Mouse (Mus musculus): Measurements from ENCODE around the gene Ccl7. TPM values are rescaled to one million over a fixed set of nuclear protein-coding genes. Genes with fewer than 3 reads are reported as not detected.

Gene Ccl7
- polyA plus RNA-seq, 1 experiment from 2014 or later: not detected

DNA sequence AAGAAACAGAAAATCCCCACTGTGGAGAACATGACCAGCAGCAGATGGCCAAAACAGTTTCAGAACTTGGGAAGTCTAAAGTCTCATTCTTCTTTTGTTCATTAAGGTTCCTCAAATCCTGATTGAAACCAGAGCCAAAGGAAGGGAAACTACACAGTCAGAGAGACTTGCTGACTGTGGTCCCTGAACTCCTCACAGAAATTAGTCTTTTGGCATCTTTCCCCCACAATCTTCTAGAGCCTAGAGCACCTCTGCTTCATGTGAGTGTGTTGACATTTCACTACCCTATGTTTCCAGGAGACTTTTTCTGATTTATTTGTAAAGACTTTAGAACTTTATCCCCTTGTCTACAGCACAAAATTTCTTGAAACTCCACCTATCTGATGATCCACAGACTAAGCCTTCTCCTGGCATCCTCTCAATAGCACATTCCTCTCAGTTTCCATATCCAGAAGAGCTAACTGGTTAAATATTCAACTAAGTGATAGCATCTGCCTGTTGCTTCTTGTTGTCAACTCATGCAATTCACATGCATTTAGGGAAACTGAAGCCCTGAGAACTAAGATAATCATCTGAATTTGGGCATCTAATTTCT lies 32.7 kb downstream of the Ccl7 start:
- H3K36me3 ChIP-seq: no peaks in the 10 kb centered on the region
- no peaks in the 10 kb centered on the region for H3K9me3 ChIP-seq (replicated peaks)
- no peaks in the 10 kb centered on the region for H3K27me3 ChIP-seq (ENCODE audit: low read depth, poor library complexity, severe bottlenecking)
- H3K27ac ChIP-seq: no peak overlapping the region
- H3K4me1 ChIP-seq: no peaks in the 10 kb centered on the region
- no peak for DNase-seq (ENCODE audit: low spot score)
- H3K4me3 ChIP-seq: no peak overlapping the region

DNA sequence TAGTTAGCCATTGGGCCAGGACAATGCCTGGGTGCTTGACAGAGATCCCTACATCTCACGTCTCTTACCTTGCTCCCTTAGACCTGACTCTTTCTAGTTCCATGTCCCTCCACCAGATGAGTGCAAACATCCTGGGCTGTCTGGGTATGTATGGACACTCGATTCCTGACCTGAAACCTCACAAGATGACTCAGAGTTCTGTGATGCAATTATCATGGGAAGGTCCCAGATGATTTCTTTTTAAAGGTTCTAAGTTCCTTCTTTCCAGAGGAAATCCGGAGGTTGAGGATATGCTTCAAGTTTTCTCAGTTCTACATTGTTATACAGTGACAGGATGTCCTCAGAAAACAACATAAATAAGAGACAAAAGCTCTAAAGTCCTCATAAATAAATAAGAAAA lies 35.4 kb downstream of the Ccl7 start:
- no peaks in the 10 kb centered on the region for H3K9me3 ChIP-seq (replicated peaks)
- no peak overlapping the region for H3K4me3 ChIP-seq
- DNase-seq (ENCODE audit: low spot score): no peak
- H3K27ac ChIP-seq: no peak overlapping the region
- H3K36me3 ChIP-seq: no peaks in the 10 kb centered on the region
- H3K4me1 ChIP-seq: no peaks in the 10 kb centered on the region
- no peaks in the 10 kb centered on the region for H3K27me3 ChIP-seq (ENCODE audit: low read depth, poor library complexity, severe bottlenecking)
- WGBS: 90% methylated on average over 3 of the region's 3 CpGs

DNA sequence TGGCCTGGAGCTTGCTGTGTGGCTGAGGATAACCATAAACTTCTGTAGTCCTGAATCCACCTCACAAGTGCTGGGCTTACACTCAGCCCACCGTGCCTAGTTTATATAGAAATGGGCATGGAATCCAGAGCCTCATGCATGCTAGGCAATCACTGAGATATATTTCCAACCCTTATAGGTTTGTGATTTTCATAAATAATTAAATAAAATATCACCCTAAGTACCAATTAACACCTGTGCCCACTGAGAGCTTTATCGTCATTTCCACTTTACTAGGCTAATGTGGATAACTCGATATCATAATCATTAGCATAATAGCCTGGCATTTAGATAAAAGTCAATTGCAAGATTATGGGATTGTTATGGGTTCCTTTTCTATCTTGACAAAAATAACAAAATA lies 38.8 kb downstream of the Ccl7 start:
- Histone ChIP-seq H3K4me3 (no peak overlapping the region), H3K4me1 (no peaks in the 10 kb centered on the region), H3K9me3 (replicated peaks) (no peaks in the 10 kb centered on the region), H3K27me3 (ENCODE audit: low read depth, poor library complexity, severe bottlenecking) (no peaks in the 10 kb centered on the region), H3K27ac (no peak overlapping the region), H3K36me3 (no peaks in the 10 kb centered on the region)
- 95% methylated on average over 3 of the region's 3 CpGs for WGBS
- DNase-seq (ENCODE audit: low spot score): no peak

Other genes starting within 250 kb of the Ccl7 start
- not detected in 2 replicates for gene 5530401A14Rik, start 185.0 kb upstream of the Ccl7 start, polyA plus RNA-seq (2016; fragmentation: Nextera tagmentation; extraction: Ambion mirVana)
- gene Asic2, start 77.3 kb upstream of the Ccl7 start, polyA plus RNA-seq (2016; fragmentation: Nextera tagmentation; extraction: Ambion mirVana): 1.1 and 2.3 TPM in 2 replicates
- 0.19 TPM in 1 of 2 replicates, not detected in the other for gene Ccl2, start 10.1 kb upstream of the Ccl7 start, polyA plus RNA-seq (2016; fragmentation: Nextera tagmentation; extraction: Ambion mirVana)
- not detected in 2 replicates for gene Gm17268, start 7.2 kb upstream of the Ccl7 start, polyA plus RNA-seq (2016; fragmentation: Nextera tagmentation; extraction: Ambion mirVana)
- gene Ccl11, start 12.1 kb downstream of the Ccl7 start, polyA plus RNA-seq (2016; fragmentation: Nextera tagmentation; extraction: Ambion mirVana): not detected in 2 replicates
- not detected in 2 replicates for gene Ccl12, start 56.1 kb downstream of the Ccl7 start, polyA plus RNA-seq (2016; fragmentation: Nextera tagmentation; extraction: Ambion mirVana)
- not detected in 2 replicates for gene Ccl8, start 69.5 kb downstream of the Ccl7 start, polyA plus RNA-seq (2016; fragmentation: Nextera tagmentation; extraction: Ambion mirVana)